Mouse (Mus musculus) CH12.LX (cell line): Measurements from ENCODE around the gene Gatm. TPM values are rescaled to one million over a fixed set of nuclear protein-coding genes. Genes with fewer than 3 reads are reported as not detected.

Source experiments
- DNase-seq: peaks from one replicate; pipeline ENCODE4 v3.0.0-alpha.2; 2013; ENCODE audit errors: extremely low read depth
- H3K27ac ChIP-seq: 2 replicates; pipeline ENCODE4 v1.5.1; 2012; ENCODE audit warnings: low read depth, mild to moderate bottlenecking, control low read depth, moderate library complexity; ENCODE audit not compliant: insufficient read depth
- H3K27me3 ChIP-seq: replicated peaks from 2 replicates; pipeline ENCODE3; 2012; ENCODE audit warnings: inconsistent platforms
- H3K36me3 ChIP-seq, 2 experiments: replicated peaks in 1 of 2; 2 replicates each; pipeline versions ENCODE3 to v1.6.1; 2012; ENCODE audit warnings: inconsistent platforms in 1 of 2, low read length in 1 of 2, mild to moderate bottlenecking in 1 of 2, mixed read lengths in 1 of 2, moderate library complexity in 1 of 2; ENCODE audit not compliant: control insufficient read depth in 1 of 2, insufficient read depth in 1 of 2
- H3K4me1 ChIP-seq, 2 experiments: 2 replicates each; pipeline ENCODE4 v1.6.1; 2012; ENCODE audit warnings: inconsistent platforms in 1 of 2, moderate library complexity in 1 of 2; ENCODE audit not compliant: insufficient read depth in 2 of 2, control insufficient read depth in 1 of 2
- H3K4me2 ChIP-seq: 2 replicates; pipeline ENCODE4 v1.6.1; 2012; ENCODE audit warnings: low read depth, mild to moderate bottlenecking, control low read depth; ENCODE audit not compliant: poor library complexity, insufficient read depth, severe bottlenecking
- H3K4me3 ChIP-seq, 3 experiments: fragments of 150-350 bp in 1 of 3; sonication (generic) in 1 of 3; replicated peaks in 1 of 3; 2 replicates each; pipeline versions ENCODE3 to v1.5.1; 2011 to 2012; ENCODE audit warnings: low read depth in 2 of 3, low read length in 2 of 3, mild to moderate bottlenecking in 2 of 3, moderate library complexity in 2 of 3, control low read depth in 1 of 3, improper control_type of control experiment in 1 of 3, inconsistent platforms in 1 of 3, mixed read lengths in 1 of 3; ENCODE audit not compliant: poor library complexity in 1 of 3
- H3K79me2 ChIP-seq: replicated peaks from 2 replicates; pipeline ENCODE4 v1.6.1; 2012; ENCODE audit warnings: mild to moderate bottlenecking, moderate library complexity; ENCODE audit not compliant: control insufficient read depth, poor library complexity, insufficient read depth, severe bottlenecking; ENCODE audit errors: extremely low read depth
- H3K9ac ChIP-seq: 2 replicates; pipeline ENCODE4 v1.6.1; 2012; ENCODE audit warnings: low read depth, mild to moderate bottlenecking, control low read depth, moderate library complexity; ENCODE audit not compliant: insufficient read depth
- H3K9me3 ChIP-seq: replicated peaks from 2 replicates; pipeline ENCODE3; 2012; ENCODE audit warnings: low read length, inconsistent platforms, mixed read lengths
- BHLHE40 ChIP-seq: IDR thresholded peaks from 2 replicates; pipeline ENCODE4 v1.6.1; 2011; ENCODE audit warnings: mild to moderate bottlenecking, low read depth, low read length, improper control_type of control experiment
- CHD1 ChIP-seq: IDR thresholded peaks from 2 replicates; pipeline ENCODE4 v1.6.1; 2012; ENCODE audit warnings: low read depth, low read length, improper control_type of control experiment, inconsistent platforms
- CHD2 ChIP-seq: IDR thresholded peaks from 2 replicates; pipeline ENCODE4 v1.6.1; 2011; ENCODE audit warnings: low read length, improper control_type of control experiment
- E2F4 ChIP-seq: IDR thresholded peaks from 2 replicates; pipeline ENCODE4 v1.6.1; 2011; ENCODE audit warnings: low read depth, low read length, improper control_type of control experiment; ENCODE audit not compliant: insufficient replicate concordance
- ELF1 ChIP-seq: IDR thresholded peaks from 2 replicates; pipeline ENCODE4 v1.6.1; 2014; ENCODE audit warnings: low read depth, mild to moderate bottlenecking, inconsistent platforms, low read length, improper control_type of control experiment
- EP300 ChIP-seq: IDR thresholded peaks from 2 replicates; pipeline ENCODE4 v1.6.1; 2011; ENCODE audit warnings: low read length, improper control_type of control experiment
- ETS1 ChIP-seq: conservative IDR thresholded peaks from 2 replicates; pipeline ENCODE4 v1.6.1; 2012; ENCODE audit warnings: low read depth, mild to moderate bottlenecking, inconsistent platforms, low read length, improper control_type of control experiment, moderate library complexity
- HCFC1 ChIP-seq: IDR thresholded peaks from 2 replicates; pipeline ENCODE4 v1.6.1; 2012; ENCODE audit warnings: low read depth, mild to moderate bottlenecking, inconsistent platforms, low read length, improper control_type of control experiment
- IRF4 ChIP-seq: IDR thresholded peaks from 2 replicates; pipeline ENCODE4 v1.6.1; 2014; ENCODE audit warnings: low read depth, mild to moderate bottlenecking, inconsistent platforms, low read length, improper control_type of control experiment
- JUND ChIP-seq: conservative IDR thresholded peaks from 2 replicates; pipeline ENCODE4 v1.6.1; 2011; ENCODE audit warnings: low read depth, low read length, improper control_type of control experiment
- MAX ChIP-seq: IDR thresholded peaks from 2 replicates; pipeline ENCODE4 v1.6.1; 2011; ENCODE audit warnings: low read length, improper control_type of control experiment
- MXI1 ChIP-seq: IDR thresholded peaks from 2 replicates; pipeline ENCODE4 v1.6.1; 2011; ENCODE audit warnings: mild to moderate bottlenecking, low read depth, low read length, improper control_type of control experiment
- NELFE ChIP-seq: IDR thresholded peaks from 2 replicates; pipeline ENCODE4 v1.6.1; 2011; ENCODE audit warnings: low read depth, low read length, improper control_type of control experiment
- NRF1 ChIP-seq: IDR thresholded peaks from 2 replicates; pipeline ENCODE4 v1.6.1; 2014; ENCODE audit warnings: low read depth, mild to moderate bottlenecking, inconsistent platforms, low read length, improper control_type of control experiment, moderate library complexity
- POLR2A ChIP-seq: IDR thresholded peaks from 2 replicates; pipeline ENCODE4 v1.6.1; 2011; ENCODE audit warnings: low read depth, mild to moderate bottlenecking, improper control_type of control experiment, low read length
- POLR2AphosphoS2 ChIP-seq: IDR thresholded peaks from 2 replicates; pipeline ENCODE4 v1.6.1; 2011; ENCODE audit warnings: low read depth, low read length, improper control_type of control experiment
- RAD21 ChIP-seq: IDR thresholded peaks from 2 replicates; pipeline ENCODE4 v1.6.1; 2011; ENCODE audit warnings: low read depth, mild to moderate bottlenecking, low read length, improper control_type of control experiment, moderate library complexity
- RCOR1 ChIP-seq: conservative IDR thresholded peaks from 2 replicates; pipeline ENCODE4 v1.6.1; 2012; ENCODE audit warnings: low read depth, mild to moderate bottlenecking, inconsistent platforms, low read length, improper control_type of control experiment
- SIN3A ChIP-seq: IDR thresholded peaks from 2 replicates; pipeline ENCODE4 v1.6.1; 2012; ENCODE audit warnings: low read length, improper control_type of control experiment, inconsistent platforms
- SMC3 ChIP-seq: IDR thresholded peaks from 2 replicates; pipeline ENCODE4 v1.6.1; 2011; ENCODE audit warnings: low read depth, low read length, improper control_type of control experiment
- UBTF ChIP-seq: IDR thresholded peaks from 2 replicates; pipeline ENCODE4 v1.6.1; 2012; ENCODE audit warnings: low read depth, mild to moderate bottlenecking, inconsistent platforms, low read length, improper control_type of control experiment, moderate library complexity
- USF2 ChIP-seq: conservative IDR thresholded peaks from 2 replicates; pipeline ENCODE4 v1.6.1; 2011; ENCODE audit warnings: low read depth, low read length, improper control_type of control experiment
- ZKSCAN1 ChIP-seq: IDR thresholded peaks from 2 replicates; pipeline ENCODE4 v1.6.1; 2012; ENCODE audit warnings: low read depth, inconsistent platforms, low read length, improper control_type of control experiment, borderline replicate concordance
- dilution Hi-C: fragments of 300-500 bp; cut with MboI; formaldehyde crosslinking; loops from 2 replicates; pipeline ENCODE4 v1.14.3; 2020; ENCODE audit warnings: low sequenced_read_pairs; ENCODE audit not compliant: extremely low pct_unique_long_range_greater_than_20kb, extremely low pct_ligation_motif_present
- in situ Hi-C: fragments of 300-500 bp; cut with MboI; formaldehyde crosslinking; loops from 3 replicates; pipeline ENCODE4 v1.14.3; 2019; ENCODE audit warnings: low sequenced_read_pairs, low pct_ligation_motif_present, low pct_unique_long_range_greater_than_20kb, mixed read lengths
- polyA plus RNA-seq: library from polyadenylated mRNA; unstranded; fragments of >175 nt; gene quantifications from 2 replicates; pipeline ENCODE4 v1.2.1, GENCODE M21; 2012; ENCODE audit warnings: low read depth; ENCODE audit not compliant: insufficient read length
- total RNA-seq, 2 experiments: library from RNA; depleted of rRNA; stranded (reverse); fragments of 300-350 nt in 1 of 2; fragments of >200 nt in 1 of 2; gene quantifications; 2 replicates each; pipeline ENCODE4 v1.2.3; 2012 to 2014

Gatm gene
- total and polyA plus RNA-seq, 3 experiments, result 13.0 to 46.0 (median 23.3) TPM

- no peak for DNase-seq
- H3K27me3 ChIP-seq, result no peaks in the 10 kb centered on the region
- peaks cover 0 to 2% of the 10 kb centered on the region in 2 experiments for H3K36me3 ChIP-seq
- H3K4me1 ChIP-seq, result no peaks in the 10 kb centered on the region
- TF ChIP-seq IRF4 (no peak), HCFC1 (no peak), RAD21 (no peak), POLR2AphosphoS2 (no peak), RCOR1 (no peak), ZKSCAN1 (no peak), MAX (no peak), JUND (no peak), USF2 (no peak), ELF1 (no peak), POLR2A (no peak), BHLHE40 (no peak), E2F4 (no peak), ETS1 (no peak), NRF1 (no peak), CHD1 (no peak)
- H3K79me2 ChIP-seq, result no peaks in the 10 kb centered on the region
- H3K4me3 ChIP-seq, result no peak overlapping the region
- no peak overlapping the region for H3K9ac ChIP-seq
- no peaks in the 10 kb centered on the region for H3K9me3 ChIP-seq
- in situ Hi-C loops (no loop called here), dilution Hi-C loops (no loop called here)
- H3K4me2 ChIP-seq, result no peak overlapping the region
- no peak overlapping the region for H3K27ac ChIP-seq
These were observed 20.8 kb downstream of the Gatm start for GRCm38 (mm10) chr2:122590351-122590750.

- H3K9me3 ChIP-seq, result no peaks in the 10 kb centered on the region
- no peak overlapping the region for H3K4me2 ChIP-seq
- no peak overlapping the region for H3K4me3 ChIP-seq
- H3K27ac ChIP-seq, result no peak overlapping the region
- H3K9ac ChIP-seq, result no peak overlapping the region
- no peaks in the 10 kb centered on the region for H3K4me1 ChIP-seq
- DNase-seq, result no peak
- TF ChIP-seq EP300, result no peak
- TF ChIP-seq SIN3A, result no peak
- TF ChIP-seq RCOR1, result no peak
- no peak for TF ChIP-seq IRF4
- no peak for TF ChIP-seq SMC3
- no peak for TF ChIP-seq ZKSCAN1
- no peak for TF ChIP-seq MXI1
- no peak for TF ChIP-seq UBTF
- no peak for TF ChIP-seq NELFE
- TF ChIP-seq CHD2, result no peak
- no peak for TF ChIP-seq USF2
- TF ChIP-seq, all 38 proteins: peak for 0
- H3K27me3 ChIP-seq, result no peaks in the 10 kb centered on the region
- no peaks in the 10 kb centered on the region for H3K79me2 ChIP-seq
- no peaks in the 10 kb centered on the region for H3K36me3 ChIP-seq
- dilution Hi-C loops (no loop called here), in situ Hi-C loops (no loop called here)
These were observed 23.1 kb downstream of the Gatm start for GRCm38 (mm10) chr2:122587861-122588519.
